Mouse (Mus musculus): Measurements from ENCODE around the gene Pkdrej. TPM values are rescaled to one million over a fixed set of nuclear protein-coding genes. Genes with fewer than 3 reads are reported as not detected.
A peak's percentile ranks its signal among the peaks of the same experiment; 100 is the strongest.
"Not testable (repeated sequence)": the region's sequence is repeated elsewhere in the genome, so short reads cannot be mapped to it uniquely, and the experiment has no call there.

Gene Pkdrej
- polyA plus RNA-seq (2014; fragmentation: Nextera tagmentation; extraction: Ambion mirVana) = 0.03 and 0.18 TPM in 2 replicates

DNA sequence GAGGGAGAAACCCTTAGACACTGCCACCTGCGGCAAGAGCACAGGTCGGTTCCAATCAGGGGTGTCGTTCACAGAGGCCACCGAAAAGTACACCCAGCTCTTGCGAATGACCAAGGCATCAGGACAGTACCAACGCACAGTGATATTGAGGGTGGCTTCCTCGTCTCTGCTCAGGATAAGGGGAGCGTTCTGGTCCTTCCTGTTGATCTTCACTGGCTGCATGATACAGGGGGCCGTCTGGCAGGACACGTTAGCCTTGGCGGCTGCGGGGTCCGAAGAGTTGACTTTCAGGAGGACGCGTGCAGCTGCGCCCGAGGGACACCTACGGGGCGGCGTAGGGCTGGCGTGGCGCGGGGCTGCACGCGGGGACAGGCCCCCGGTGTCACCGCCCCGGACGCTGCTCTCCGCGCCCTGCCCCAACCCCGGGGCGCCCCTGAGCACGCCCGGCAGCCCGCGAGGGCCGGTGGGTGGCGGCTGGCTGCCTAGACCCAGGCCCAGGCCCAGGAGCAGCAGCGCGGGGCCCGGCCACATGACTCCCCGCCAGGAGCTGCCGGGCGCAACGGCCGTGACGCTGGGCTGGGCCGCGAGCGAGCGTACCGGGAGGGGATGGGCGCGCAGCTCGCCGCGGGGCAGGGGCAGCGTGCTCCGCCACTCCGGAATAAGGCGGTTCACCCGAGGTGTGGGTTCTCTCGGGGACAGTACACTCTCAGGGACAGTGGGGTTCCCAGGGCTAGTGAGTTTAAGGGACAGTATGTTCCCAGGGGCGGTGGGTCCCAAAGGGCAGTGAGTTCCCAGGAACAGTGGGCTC lies at the start of gene Pkdrej:
TSS of gene Pkdrej (minus strand) at position 532 of the 808 bp plus-strand sequence.
- Histone ChIP-seq H3K4me1 (ENCODE audit: control insufficient read depth, insufficient read depth, low read length) (no peaks in the 10 kb centered on the region), H3K4me3 (ENCODE audit: low read depth, low read length) (peak within 1 kb of the TSS; percentile 39), H3K4me2 (ENCODE audit: low read depth, low read length) (peak within 1 kb of the TSS; percentile 86), H3K27me3 (ENCODE audit: control insufficient read depth, insufficient read depth, low read length) (peaks cover 11% of the 10 kb centered on the region), H3K36me3 (ENCODE audit: control insufficient read depth, insufficient read depth, low read length) (no peaks in the 10 kb centered on the region), H3K9ac (replicated peaks; ENCODE audit: low read depth, low read length) (peak within 1 kb of the TSS; percentile 61), H3K9me3 (ENCODE audit: control insufficient read depth, low read length) (no peaks in the 10 kb centered on the region), H3K27ac (ENCODE audit: low read depth, low read length) (no peak within 1 kb of the TSS)
- peak; percentile 68 for ATAC-seq (ENCODE audit: low read depth)
- WGBS = 2% methylated on average over 65 of the region's 65 CpGs

- 48% methylated on average over 6 of the region's 6 CpGs for WGBS
- Histone ChIP-seq H3K27me3 (ENCODE audit: control insufficient read depth, insufficient read depth, low read length) (no peaks in the 10 kb centered on the region), H3K4me1 (ENCODE audit: control insufficient read depth, insufficient read depth, low read length) (no peaks in the 10 kb centered on the region), H3K4me3 (ENCODE audit: low read depth, low read length) (no peak overlapping the region), H3K36me3 (ENCODE audit: control insufficient read depth, insufficient read depth, low read length) (no peaks in the 10 kb centered on the region), H3K4me2 (ENCODE audit: low read depth, low read length) (no peak overlapping the region), H3K27ac (ENCODE audit: low read depth, low read length) (no peak overlapping the region), H3K9ac (replicated peaks; ENCODE audit: low read depth, low read length) (no peak overlapping the region), H3K9me3 (ENCODE audit: control insufficient read depth, low read length) (no peaks in the 10 kb centered on the region)
- no peak for ATAC-seq (ENCODE audit: low read depth)
These were observed 46.2 kb upstream of the Pkdrej start for GRCm38 (mm10) chr15:85867696-85868095.

- not testable (repeated sequence) for H3K27me3 ChIP-seq (ENCODE audit: control insufficient read depth, insufficient read depth, low read length); H3K9ac ChIP-seq (replicated peaks; ENCODE audit: low read depth, low read length); ATAC-seq (ENCODE audit: low read depth); H3K4me3 ChIP-seq (ENCODE audit: low read depth, low read length); H3K27ac ChIP-seq (ENCODE audit: low read depth, low read length); H3K4me2 ChIP-seq (ENCODE audit: low read depth, low read length); H3K9me3 ChIP-seq (ENCODE audit: control insufficient read depth, low read length); H3K36me3 ChIP-seq (ENCODE audit: control insufficient read depth, insufficient read depth, low read length); H3K4me1 ChIP-seq (ENCODE audit: control insufficient read depth, insufficient read depth, low read length)
- 90% methylated on average over 7 of the region's 7 CpGs for WGBS
These were observed 44.4 kb upstream of the Pkdrej start for GRCm38 (mm10) chr15:85865913-85866312.

DNA sequence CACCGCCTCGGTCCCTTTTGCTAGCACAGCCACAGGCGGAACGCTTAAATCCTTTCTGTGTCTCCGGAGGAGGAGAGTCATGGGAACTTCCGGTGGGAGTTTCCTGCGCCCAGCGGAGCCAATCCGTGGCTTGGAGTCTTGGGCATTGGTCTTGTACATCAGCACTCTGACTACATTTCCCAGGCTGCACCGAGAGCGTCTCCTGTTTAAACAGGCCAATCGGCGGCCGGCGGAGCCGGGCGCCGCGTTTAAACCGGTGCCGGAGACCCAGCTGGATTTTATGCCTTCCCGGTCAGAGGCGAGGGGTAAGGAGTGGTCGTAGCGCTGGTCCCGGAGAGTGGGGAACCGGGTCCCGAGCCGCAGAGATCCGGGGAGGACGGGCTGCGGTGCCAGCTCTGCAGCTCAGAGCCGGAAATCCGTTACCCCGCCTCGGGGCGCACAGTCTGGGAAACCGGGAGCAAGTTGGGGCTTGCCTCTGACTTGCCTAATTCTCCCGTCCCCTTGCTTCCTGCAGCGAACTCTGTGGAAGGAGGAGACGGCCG lies 38.0 kb upstream of the Pkdrej start, which contains the start of gene Gtse1:
TSS of gene Gtse1 (plus strand) at position 256 of the 542 bp plus-strand sequence.
- under 1% methylated on average over 42 of the region's 42 CpGs for WGBS
- Histone ChIP-seq H3K9ac (replicated peaks; ENCODE audit: low read depth, low read length) (peak within 1 kb of the TSS; percentile 81), H3K9me3 (ENCODE audit: control insufficient read depth, low read length) (no peaks in the 10 kb centered on the region), H3K4me2 (ENCODE audit: low read depth, low read length) (peak within 1 kb of the TSS; percentile 90), H3K4me1 (ENCODE audit: control insufficient read depth, insufficient read depth, low read length) (peaks cover 5% of the 10 kb centered on the region; the same call in 1 of the 2 replicates), H3K36me3 (ENCODE audit: control insufficient read depth, insufficient read depth, low read length) (no peaks in the 10 kb centered on the region), H3K27me3 (ENCODE audit: control insufficient read depth, insufficient read depth, low read length) (no peaks in the 10 kb centered on the region), H3K27ac (ENCODE audit: low read depth, low read length) (peak within 1 kb of the TSS; percentile 84), H3K4me3 (ENCODE audit: low read depth, low read length) (peak within 1 kb of the TSS; percentile 58)
- peak; percentile 99 for ATAC-seq (ENCODE audit: low read depth)

- peak overlapping the region; percentile 81 for H3K9ac ChIP-seq (replicated peaks; ENCODE audit: low read depth, low read length)
- no peaks in the 10 kb centered on the region for H3K36me3 ChIP-seq (ENCODE audit: control insufficient read depth, insufficient read depth, low read length)
- H3K4me2 ChIP-seq (ENCODE audit: low read depth, low read length) = peak overlapping the region; percentile 90
- H3K9me3 ChIP-seq (ENCODE audit: control insufficient read depth, low read length) = no peaks in the 10 kb centered on the region
- WGBS = 7% methylated on average over 15 of the region's 15 CpGs
- H3K27ac ChIP-seq (ENCODE audit: low read depth, low read length) = peak overlapping the region; percentile 84
- H3K4me1 ChIP-seq (ENCODE audit: control insufficient read depth, insufficient read depth, low read length) = peaks cover 5% of the 10 kb centered on the region; the same call in 1 of the 2 replicates
- no peaks in the 10 kb centered on the region for H3K27me3 ChIP-seq (ENCODE audit: control insufficient read depth, insufficient read depth, low read length)
- ATAC-seq (ENCODE audit: low read depth) = peak; percentile 44; the same call in 1 of the 2 replicates
- peak overlapping the region; percentile 58 for H3K4me3 ChIP-seq (ENCODE audit: low read depth, low read length)
These were observed 37.5 kb upstream of the Pkdrej start for GRCm38 (mm10) chr15:85858980-85859489.

DNA sequence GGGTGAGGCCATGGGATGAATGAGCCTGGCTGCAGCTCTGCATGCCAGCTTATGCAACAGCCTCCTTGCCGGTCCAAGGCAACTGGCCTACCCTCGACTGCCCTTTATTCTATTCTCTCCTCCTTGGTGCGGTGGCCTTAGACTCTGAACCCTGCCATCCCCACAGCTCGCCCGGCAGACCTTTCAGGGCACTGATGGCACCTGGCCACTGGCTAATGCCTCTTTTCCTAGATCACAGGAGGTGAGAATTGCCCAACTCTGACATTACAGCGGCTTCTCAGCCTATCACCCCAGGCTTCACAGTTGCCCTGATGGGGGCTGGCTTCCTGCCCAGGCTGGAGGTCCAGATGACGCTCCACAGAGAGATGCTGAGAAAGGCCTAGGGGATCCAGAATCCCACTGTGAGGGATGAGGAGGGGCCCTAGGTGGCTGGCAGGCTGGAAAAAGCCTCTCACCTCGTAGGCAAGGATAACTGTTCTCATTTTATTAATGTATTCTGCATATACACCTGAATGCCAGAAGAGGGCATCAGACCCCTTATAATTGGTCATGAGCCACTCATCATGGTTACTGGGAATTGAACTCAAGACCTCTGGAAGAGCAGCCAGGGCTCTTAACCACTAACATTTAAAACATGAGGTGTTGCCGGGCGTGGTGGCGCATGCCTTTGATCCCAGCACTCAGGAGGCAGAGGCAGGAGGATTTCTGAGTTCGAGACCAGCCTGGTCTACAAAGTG lies 30.3 kb upstream of the Pkdrej start:
- Histone ChIP-seq H3K9ac (replicated peaks; ENCODE audit: low read depth, low read length) (no peak overlapping the region), H3K9me3 (ENCODE audit: control insufficient read depth, low read length) (no peaks in the 10 kb centered on the region), H3K27me3 (ENCODE audit: control insufficient read depth, insufficient read depth, low read length) (no peaks in the 10 kb centered on the region), H3K4me3 (ENCODE audit: low read depth, low read length) (no peak overlapping the region), H3K4me2 (ENCODE audit: low read depth, low read length) (no peak overlapping the region), H3K4me1 (ENCODE audit: control insufficient read depth, insufficient read depth, low read length) (no peaks in the 10 kb centered on the region), H3K36me3 (ENCODE audit: control insufficient read depth, insufficient read depth, low read length) (no peaks in the 10 kb centered on the region), H3K27ac (ENCODE audit: low read depth, low read length) (no peak overlapping the region)
- 84% methylated on average over 12 of the region's 12 CpGs for WGBS
- ATAC-seq (ENCODE audit: low read depth) = no peak

- Histone ChIP-seq H3K9me3 (ENCODE audit: control insufficient read depth, low read length) (no peaks in the 10 kb centered on the region), H3K27me3 (ENCODE audit: control insufficient read depth, insufficient read depth, low read length) (no peaks in the 10 kb centered on the region), H3K27ac (ENCODE audit: low read depth, low read length) (no peak overlapping the region), H3K4me3 (ENCODE audit: low read depth, low read length) (no peak overlapping the region), H3K36me3 (ENCODE audit: control insufficient read depth, insufficient read depth, low read length) (no peaks in the 10 kb centered on the region), H3K4me1 (ENCODE audit: control insufficient read depth, insufficient read depth, low read length) (no peaks in the 10 kb centered on the region), H3K4me2 (ENCODE audit: low read depth, low read length) (no peak overlapping the region), H3K9ac (replicated peaks; ENCODE audit: low read depth, low read length) (no peak overlapping the region)
- ATAC-seq (ENCODE audit: low read depth) = no peak
These were observed 23.5 kb upstream of the Pkdrej start for GRCm38 (mm10) chr15:85845071-85845470.

DNA sequence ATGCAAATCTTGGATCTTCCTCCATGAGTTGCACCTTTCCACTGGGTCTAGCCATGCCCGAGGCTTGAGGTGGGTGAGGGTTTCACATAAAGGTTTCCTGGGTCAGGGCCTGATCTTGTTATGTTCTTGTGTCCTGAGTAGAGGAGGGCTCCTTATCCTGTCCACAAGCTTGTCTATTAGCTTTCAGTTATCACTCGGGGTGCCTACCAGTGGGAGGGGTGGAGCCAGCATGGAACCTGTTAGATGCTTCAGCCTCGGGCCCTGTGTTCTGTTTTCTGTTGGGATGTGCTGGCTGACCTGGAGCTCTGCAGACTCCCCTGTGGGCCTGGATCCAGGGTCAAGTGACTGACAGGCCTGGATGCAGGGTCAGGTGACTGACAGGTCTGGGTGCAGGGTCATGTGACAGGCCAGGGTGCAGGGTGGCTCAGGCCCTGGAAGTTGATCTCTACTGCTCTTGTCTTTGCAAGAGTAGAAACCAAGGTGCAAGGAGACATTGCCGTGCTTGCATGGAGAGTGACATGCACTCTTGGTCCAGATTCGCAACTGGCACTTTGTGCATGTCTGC lies 20.3 kb upstream of the Pkdrej start:
- Histone ChIP-seq H3K4me2 (ENCODE audit: low read depth, low read length) (no peak overlapping the region), H3K27ac (ENCODE audit: low read depth, low read length) (no peak overlapping the region), H3K9me3 (ENCODE audit: control insufficient read depth, low read length) (no peaks in the 10 kb centered on the region), H3K27me3 (ENCODE audit: control insufficient read depth, insufficient read depth, low read length) (no peaks in the 10 kb centered on the region), H3K9ac (replicated peaks; ENCODE audit: low read depth, low read length) (no peak overlapping the region), H3K4me1 (ENCODE audit: control insufficient read depth, insufficient read depth, low read length) (no peaks in the 10 kb centered on the region), H3K4me3 (ENCODE audit: low read depth, low read length) (no peak overlapping the region), H3K36me3 (ENCODE audit: control insufficient read depth, insufficient read depth, low read length) (no peaks in the 10 kb centered on the region)
- WGBS = 85% methylated on average over 5 of the region's 5 CpGs
- no peak for ATAC-seq (ENCODE audit: low read depth)

All from neural tube, embryonic 14.5 days (tissue).